Mouse (Mus musculus): ENCODE data around the gene Sdccag8. TPM values are rescaled to one million over a fixed set of nuclear protein-coding genes. Genes with fewer than 3 reads are reported as not detected.

Gene Sdccag8
- polyA plus RNA-seq, 1 experiment from 2014 or later, result 9.8 TPM

DNA sequence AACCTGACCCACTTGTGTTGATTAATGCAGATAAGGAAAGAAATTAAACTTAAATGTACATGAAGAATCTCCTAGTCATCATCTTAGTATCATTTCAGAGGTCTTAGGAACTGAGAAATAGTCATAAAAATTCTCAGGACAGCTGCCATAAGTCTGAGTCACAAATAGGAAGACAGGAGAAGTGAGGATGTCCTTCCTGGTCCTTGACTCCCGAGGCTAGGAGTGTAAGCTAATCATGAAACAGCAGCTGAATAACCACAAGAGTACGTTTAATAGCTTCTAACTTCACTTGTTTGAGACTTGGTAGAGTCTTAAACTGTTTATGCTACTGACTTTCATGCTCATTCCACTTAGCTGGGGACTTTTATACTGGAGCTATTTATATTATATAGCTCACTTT is 214.6 kb downstream of the Sdccag8 start:
- Histone ChIP-seq H3K4me2 (no peak overlapping the region), H3K4me1 (ENCODE audit: control insufficient read depth, insufficient read depth, low read length) (no peaks in the 10 kb centered on the region), H3K36me3 (ENCODE audit: control insufficient read depth, insufficient read depth, low read length) (no peaks in the 10 kb centered on the region), H3K27ac (ENCODE audit: low read depth, low read length) (no peak overlapping the region), H3K9me3 (replicated peaks; ENCODE audit: control insufficient read depth, low read length) (no peaks in the 10 kb centered on the region), H3K9ac (ENCODE audit: low read depth, low read length) (no peak overlapping the region), H3K4me3 (ENCODE audit: low read depth, low read length) (no peak overlapping the region), H3K27me3 (ENCODE audit: control insufficient read depth, insufficient read depth, low read length) (no peaks in the 10 kb centered on the region)
- WGBS (ENCODE audit: insufficient replicate concordance), result 69% methylated on average over 2 of the region's 2 CpGs
- ATAC-seq (replicated peaks; ENCODE audit: insufficient number of reproducible peaks, low FRiP score, low TSS enrichment), result no peak

DNA sequence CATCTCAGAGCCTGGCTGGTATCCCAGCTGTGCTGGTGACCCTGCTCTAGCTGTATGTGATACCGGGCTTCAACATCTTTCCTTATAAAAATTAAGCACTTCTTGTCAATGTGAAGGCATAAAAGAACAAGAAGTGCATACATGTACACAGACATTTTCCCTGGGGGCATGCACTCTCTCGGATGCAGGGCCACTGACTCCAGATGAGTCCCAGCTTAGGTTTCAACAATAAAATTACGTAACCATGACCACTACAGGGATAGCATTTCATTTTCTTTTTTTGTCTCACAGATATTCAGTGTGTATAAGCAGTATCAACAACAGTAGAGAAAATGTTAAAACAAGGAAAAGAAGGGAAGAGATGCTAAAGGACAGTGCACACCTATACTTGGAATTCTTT is 216.2 kb downstream of the Sdccag8 start:
- WGBS (ENCODE audit: insufficient replicate concordance), result 86% methylated on average over 3 of the region's 3 CpGs

DNA sequence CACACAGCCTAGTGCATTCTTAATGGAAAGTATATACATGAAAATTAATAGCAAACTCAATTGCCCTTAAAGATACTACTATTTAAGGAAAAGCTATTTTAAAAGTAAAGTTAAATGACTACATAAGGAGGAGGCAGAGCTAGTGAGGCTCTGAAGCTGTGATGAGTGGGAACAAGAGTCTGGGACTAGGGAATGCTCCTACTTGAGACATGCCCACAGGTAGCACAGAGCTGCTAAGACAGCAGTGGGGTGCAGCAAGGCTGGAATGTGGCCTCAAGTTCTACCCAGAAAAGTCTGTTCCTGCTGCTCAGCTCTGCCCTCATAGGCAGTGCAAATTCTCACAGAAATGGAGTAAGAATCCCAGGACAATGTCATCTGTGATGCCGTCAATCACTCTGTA is 216.7 kb downstream of the Sdccag8 start:
- H3K9me3 ChIP-seq (replicated peaks; ENCODE audit: control insufficient read depth, low read length), result no peaks in the 10 kb centered on the region
- no peak overlapping the region for H3K9ac ChIP-seq (ENCODE audit: low read depth, low read length)
- no peaks in the 10 kb centered on the region for H3K36me3 ChIP-seq (ENCODE audit: control insufficient read depth, insufficient read depth, low read length)
- H3K4me1 ChIP-seq (ENCODE audit: control insufficient read depth, insufficient read depth, low read length), result no peaks in the 10 kb centered on the region
- no peak overlapping the region for H3K4me3 ChIP-seq (ENCODE audit: low read depth, low read length)
- 95% methylated on average over 1 of the region's 1 CpGs for WGBS (ENCODE audit: insufficient replicate concordance)
- no peak overlapping the region for H3K27ac ChIP-seq (ENCODE audit: low read depth, low read length)
- no peak overlapping the region for H3K4me2 ChIP-seq
- H3K27me3 ChIP-seq (ENCODE audit: control insufficient read depth, insufficient read depth, low read length), result no peaks in the 10 kb centered on the region
- no peak for ATAC-seq (replicated peaks; ENCODE audit: insufficient number of reproducible peaks, low FRiP score, low TSS enrichment)

More for the DNA sequence above, 216.2 kb downstream of the Sdccag8 start:
- no peaks in the 10 kb centered on the region for H3K9me3 ChIP-seq (replicated peaks; ENCODE audit: control insufficient read depth, low read length)
- H3K4me1 ChIP-seq (ENCODE audit: control insufficient read depth, insufficient read depth, low read length), result no peaks in the 10 kb centered on the region
- H3K36me3 ChIP-seq (ENCODE audit: control insufficient read depth, insufficient read depth, low read length), result no peaks in the 10 kb centered on the region
- H3K9ac ChIP-seq (ENCODE audit: low read depth, low read length), result no peak overlapping the region
- no peak overlapping the region for H3K4me2 ChIP-seq
- no peak overlapping the region for H3K27ac ChIP-seq (ENCODE audit: low read depth, low read length)
- H3K4me3 ChIP-seq (ENCODE audit: low read depth, low read length), result no peak overlapping the region
- no peaks in the 10 kb centered on the region for H3K27me3 ChIP-seq (ENCODE audit: control insufficient read depth, insufficient read depth, low read length)
- no peak for ATAC-seq (replicated peaks; ENCODE audit: insufficient number of reproducible peaks, low FRiP score, low TSS enrichment)

DNA sequence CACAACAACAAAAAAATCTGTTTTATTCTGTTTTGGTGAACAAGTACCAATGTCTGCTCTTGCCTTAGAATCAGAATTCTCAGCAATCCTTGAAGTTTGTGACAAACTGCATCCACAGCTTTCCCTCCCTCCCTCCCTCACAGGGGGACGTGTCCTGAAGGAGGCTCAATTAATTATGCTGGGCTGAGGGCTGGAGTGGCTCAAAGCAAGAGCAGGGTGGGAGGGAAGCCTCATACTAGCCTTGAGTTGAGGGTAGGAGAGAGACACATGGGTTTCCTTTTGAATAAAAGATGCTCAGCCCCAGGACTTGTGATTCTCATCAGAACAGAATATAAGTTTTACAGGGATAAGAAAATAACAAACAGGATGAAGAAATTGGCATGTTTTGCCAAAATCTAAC is 217.8 kb downstream of the Sdccag8 start:
- Histone ChIP-seq H3K36me3 (ENCODE audit: control insufficient read depth, insufficient read depth, low read length) (no peaks in the 10 kb centered on the region), H3K27ac (ENCODE audit: low read depth, low read length) (no peak overlapping the region), H3K27me3 (ENCODE audit: control insufficient read depth, insufficient read depth, low read length) (no peaks in the 10 kb centered on the region), H3K4me1 (ENCODE audit: control insufficient read depth, insufficient read depth, low read length) (no peaks in the 10 kb centered on the region), H3K4me2 (no peak overlapping the region), H3K9ac (ENCODE audit: low read depth, low read length) (no peak overlapping the region), H3K9me3 (replicated peaks; ENCODE audit: control insufficient read depth, low read length) (no peaks in the 10 kb centered on the region), H3K4me3 (ENCODE audit: low read depth, low read length) (no peak overlapping the region)
- 42% methylated on average over 1 of the region's 1 CpGs for WGBS (ENCODE audit: insufficient replicate concordance)
- no peak for ATAC-seq (replicated peaks; ENCODE audit: insufficient number of reproducible peaks, low FRiP score, low TSS enrichment)

DNA sequence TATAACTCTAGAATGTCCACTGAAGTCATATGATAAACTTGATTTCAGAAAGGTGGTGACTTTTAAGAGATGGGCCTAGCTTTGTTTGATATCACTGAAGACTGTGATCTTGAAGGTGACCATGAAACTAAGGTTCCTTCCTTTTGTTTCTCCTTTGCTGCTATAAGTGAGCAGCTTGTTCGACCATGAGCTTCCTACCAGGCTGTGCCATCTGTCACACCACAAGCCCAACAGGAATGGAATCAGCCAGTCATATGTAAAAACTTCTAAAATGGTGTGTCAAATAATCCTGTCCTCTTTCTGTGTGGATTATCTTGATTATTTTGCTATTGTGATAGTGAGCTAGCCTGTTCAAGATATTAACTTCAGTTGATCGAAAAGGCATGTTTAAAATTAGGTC is 221.0 kb downstream of the Sdccag8 start:
- no peaks in the 10 kb centered on the region for H3K9me3 ChIP-seq (replicated peaks; ENCODE audit: control insufficient read depth, low read length)
- H3K27ac ChIP-seq (ENCODE audit: low read depth, low read length), result no peak overlapping the region
- ATAC-seq (replicated peaks; ENCODE audit: insufficient number of reproducible peaks, low FRiP score, low TSS enrichment), result no peak
- no peaks in the 10 kb centered on the region for H3K36me3 ChIP-seq (ENCODE audit: control insufficient read depth, insufficient read depth, low read length)
- WGBS (ENCODE audit: insufficient replicate concordance), result 81% methylated on average over 2 of the region's 2 CpGs
- no peak overlapping the region for H3K4me3 ChIP-seq (ENCODE audit: low read depth, low read length)
- no peaks in the 10 kb centered on the region for H3K4me1 ChIP-seq (ENCODE audit: control insufficient read depth, insufficient read depth, low read length)
- H3K9ac ChIP-seq (ENCODE audit: low read depth, low read length), result no peak overlapping the region
- H3K27me3 ChIP-seq (ENCODE audit: control insufficient read depth, insufficient read depth, low read length), result no peaks in the 10 kb centered on the region
- H3K4me2 ChIP-seq, result no peak overlapping the region

DNA sequence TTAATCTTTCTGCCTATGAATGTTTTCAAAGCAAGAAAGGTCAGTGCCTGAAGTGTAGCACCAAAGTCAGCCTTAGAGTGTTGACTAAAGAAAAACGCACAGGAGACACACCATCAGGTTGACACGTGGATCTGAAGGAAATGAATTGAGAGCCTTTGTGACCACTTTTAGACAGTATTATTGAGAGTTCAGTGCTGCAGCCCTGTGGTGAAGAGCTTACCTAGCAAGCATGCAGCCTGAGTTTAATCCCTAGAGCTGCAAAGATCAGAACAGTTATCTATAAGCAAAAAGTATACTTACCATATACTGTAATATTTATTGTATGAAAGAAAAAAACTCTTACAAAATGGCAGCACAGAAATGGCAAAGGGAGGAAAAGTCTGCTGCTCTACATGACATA is 223.9 kb downstream of the Sdccag8 start:
- H3K9ac ChIP-seq (ENCODE audit: low read depth, low read length), result no peak overlapping the region
- no peaks in the 10 kb centered on the region for H3K36me3 ChIP-seq (ENCODE audit: control insufficient read depth, insufficient read depth, low read length)
- no peak overlapping the region for H3K4me3 ChIP-seq (ENCODE audit: low read depth, low read length)
- H3K4me1 ChIP-seq (ENCODE audit: control insufficient read depth, insufficient read depth, low read length), result no peaks in the 10 kb centered on the region
- WGBS (ENCODE audit: insufficient replicate concordance), result 64% methylated on average over 2 of the region's 2 CpGs
- H3K27ac ChIP-seq (ENCODE audit: low read depth, low read length), result no peak overlapping the region
- no peak for ATAC-seq (replicated peaks; ENCODE audit: insufficient number of reproducible peaks, low FRiP score, low TSS enrichment)
- H3K4me2 ChIP-seq, result no peak overlapping the region
- H3K27me3 ChIP-seq (ENCODE audit: control insufficient read depth, insufficient read depth, low read length), result no peaks in the 10 kb centered on the region
- H3K9me3 ChIP-seq (replicated peaks; ENCODE audit: control insufficient read depth, low read length), result no peaks in the 10 kb centered on the region

DNA sequence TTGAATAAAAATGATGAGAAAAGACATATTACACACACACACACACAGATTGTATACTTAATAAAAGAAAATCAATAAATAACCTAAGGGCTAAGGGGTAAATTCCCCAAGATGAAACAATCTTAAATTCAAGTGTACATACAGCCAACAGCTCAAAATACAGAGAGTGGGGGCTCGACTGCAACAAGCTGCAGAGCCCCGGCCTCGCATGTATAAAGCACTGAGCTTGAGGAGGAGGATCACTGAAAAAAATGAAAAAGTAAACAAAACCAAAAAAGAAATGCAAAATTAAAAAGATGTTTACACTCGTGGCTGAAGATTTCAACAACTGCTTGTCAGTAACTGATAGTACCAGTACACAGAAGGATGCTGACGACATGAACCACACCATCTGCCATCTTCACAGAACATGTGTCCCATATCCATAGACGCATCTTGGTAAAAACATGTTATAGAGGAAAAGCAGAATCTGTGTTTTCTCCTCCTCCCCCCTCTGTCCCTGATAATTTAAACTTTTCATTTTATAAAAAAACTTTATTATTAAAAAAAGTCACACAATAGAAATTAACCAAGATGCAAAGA is 224.7 kb downstream of the Sdccag8 start:
- WGBS (ENCODE audit: insufficient replicate concordance), result 59% methylated on average over 6 of the region's 6 CpGs
- Histone ChIP-seq H3K27ac (ENCODE audit: low read depth, low read length) (no peak overlapping the region), H3K36me3 (ENCODE audit: control insufficient read depth, insufficient read depth, low read length) (no peaks in the 10 kb centered on the region), H3K27me3 (ENCODE audit: control insufficient read depth, insufficient read depth, low read length) (no peaks in the 10 kb centered on the region), H3K9me3 (replicated peaks; ENCODE audit: control insufficient read depth, low read length) (no peaks in the 10 kb centered on the region), H3K4me3 (ENCODE audit: low read depth, low read length) (no peak overlapping the region), H3K9ac (ENCODE audit: low read depth, low read length) (no peak overlapping the region), H3K4me1 (ENCODE audit: control insufficient read depth, insufficient read depth, low read length) (no peaks in the 10 kb centered on the region), H3K4me2 (no peak overlapping the region)
- ATAC-seq (replicated peaks; ENCODE audit: insufficient number of reproducible peaks, low FRiP score, low TSS enrichment), result no peak

DNA sequence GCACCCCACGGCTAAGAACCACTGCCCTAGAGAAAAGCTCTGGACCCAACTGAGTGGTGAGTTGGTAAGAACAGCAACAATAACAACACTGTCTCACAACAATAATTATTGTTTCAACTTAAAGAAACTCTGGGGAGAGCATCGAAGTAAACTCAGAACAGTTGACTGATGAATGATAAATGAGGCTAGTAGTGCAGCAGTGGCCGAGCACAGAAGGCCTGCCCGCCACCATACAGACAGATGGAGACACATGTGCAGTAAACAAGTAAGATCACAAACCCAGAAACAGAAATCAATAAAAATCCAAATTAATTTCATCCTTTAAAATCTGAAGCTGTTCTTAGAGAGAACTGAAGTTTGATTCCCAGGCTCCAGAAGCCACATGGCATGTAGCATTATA is 225.6 kb downstream of the Sdccag8 start:
- Histone ChIP-seq H3K36me3 (ENCODE audit: control insufficient read depth, insufficient read depth, low read length) (no peaks in the 10 kb centered on the region), H3K4me3 (ENCODE audit: low read depth, low read length) (no peak overlapping the region), H3K4me1 (ENCODE audit: control insufficient read depth, insufficient read depth, low read length) (no peaks in the 10 kb centered on the region), H3K9me3 (replicated peaks; ENCODE audit: control insufficient read depth, low read length) (no peaks in the 10 kb centered on the region), H3K27ac (ENCODE audit: low read depth, low read length) (no peak overlapping the region), H3K9ac (ENCODE audit: low read depth, low read length) (no peak overlapping the region), H3K4me2 (no peak overlapping the region), H3K27me3 (ENCODE audit: control insufficient read depth, insufficient read depth, low read length) (no peaks in the 10 kb centered on the region)
- no peak for ATAC-seq (replicated peaks; ENCODE audit: insufficient number of reproducible peaks, low FRiP score, low TSS enrichment)
- WGBS (ENCODE audit: insufficient replicate concordance), result 62% methylated on average over 4 of the region's 4 CpGs

DNA sequence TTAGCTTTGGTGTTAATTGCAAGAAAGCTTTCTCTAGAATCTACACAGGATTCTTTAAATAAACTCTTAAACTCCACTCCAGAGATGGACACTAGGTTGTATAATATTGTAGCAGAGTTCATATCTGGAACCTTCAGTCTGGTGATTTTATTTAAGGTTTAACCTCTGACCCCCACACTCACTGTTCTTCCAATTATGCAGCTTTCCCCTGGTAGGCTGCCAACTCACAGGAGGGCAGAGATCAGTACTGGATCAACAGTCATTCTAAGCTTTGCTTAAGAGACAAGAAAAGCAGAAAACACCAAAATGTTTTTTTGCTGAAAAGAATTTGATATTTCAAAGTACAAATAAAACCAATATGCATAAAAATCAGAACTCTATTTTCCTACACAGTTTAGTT is 231.4 kb downstream of the Sdccag8 start:
- no peaks in the 10 kb centered on the region for H3K9me3 ChIP-seq (replicated peaks; ENCODE audit: control insufficient read depth, low read length)
- H3K27ac ChIP-seq (ENCODE audit: low read depth, low read length), result no peak overlapping the region
- H3K4me1 ChIP-seq (ENCODE audit: control insufficient read depth, insufficient read depth, low read length), result no peaks in the 10 kb centered on the region
- no peaks in the 10 kb centered on the region for H3K27me3 ChIP-seq (ENCODE audit: control insufficient read depth, insufficient read depth, low read length)
- no peak overlapping the region for H3K9ac ChIP-seq (ENCODE audit: low read depth, low read length)
- H3K4me2 ChIP-seq, result no peak overlapping the region
- H3K4me3 ChIP-seq (ENCODE audit: low read depth, low read length), result no peak overlapping the region
- no peak for ATAC-seq (replicated peaks; ENCODE audit: insufficient number of reproducible peaks, low FRiP score, low TSS enrichment)
- H3K36me3 ChIP-seq (ENCODE audit: control insufficient read depth, insufficient read depth, low read length), result no peaks in the 10 kb centered on the region

Data from heart, embryonic 11.5 days (tissue).